Mouse (Mus musculus) liver, postnatal 0 days (tissue): ENCODE measurements at regions not wholly inside any gene's neighbourhood (a gene's known extent, or its start where the extent isn't known, plus 50 kb on each side); places are given as distances from the start of the nearest gene placed in this dataset.

Source experiments
- CTCF ChIP-seq: sonication (generic); IDR thresholded peaks from 2 replicates; pipeline ENCODE4 v1.5.1; 2016; ENCODE audit warnings: antibody characterized with exemption, low read depth
- EP300 ChIP-seq: IDR thresholded peaks from 2 replicates; pipeline ENCODE4 v1.6.1; 2016; ENCODE audit warnings: antibody characterized with exemption, low read depth, mild to moderate bottlenecking

- TF ChIP-seq CTCF (no peak), EP300 (no peak)
Measured at GRCm38 (mm10) chr11:114499665-114500064, 168.7 kb upstream of the Rpl38 start.
